Mouse (Mus musculus) kidney, postnatal 0 days (tissue): ENCODE data around the gene Zfp605. TPM values are rescaled to one million over a fixed set of nuclear protein-coding genes. Genes with fewer than 3 reads are reported as not detected.
A peak's percentile ranks its signal among the peaks of the same experiment; 100 is the strongest.

Source experiments
- ATAC-seq: fragments of 200-750 bp; cut with Nextera tagmentation; replicated peaks from 2 replicates; pipeline ENCODE4 v1.8.0; 2017; ENCODE audit warnings: low read depth, moderate number of reproducible peaks, moderate TSS enrichment, moderate library complexity; ENCODE audit not compliant: low FRiP score
- DNase-seq: peaks from one replicate; pipeline ENCODE4 v3.0.0-alpha.2; 2016; ENCODE audit warnings: low spot score
- H3K27ac ChIP-seq: fragments of 300-500 bp; sonication (generic); 2 replicates; pipeline ENCODE4 v1.5.1; 2014; ENCODE audit warnings: mild to moderate bottlenecking
- H3K27me3 ChIP-seq: fragments of 300-500 bp; sonication (generic); 2 replicates; pipeline ENCODE4 v1.6.1; 2014; ENCODE audit warnings: low read length, mixed read lengths; ENCODE audit not compliant: insufficient read depth
- H3K36me3 ChIP-seq: fragments of 300-500 bp; sonication (generic); 2 replicates; pipeline ENCODE4 v1.6.1; 2014; ENCODE audit warnings: low read length, mixed read lengths; ENCODE audit not compliant: insufficient read depth
- H3K4me1 ChIP-seq: fragments of 300-500 bp; sonication (generic); replicated peaks from 2 replicates; pipeline ENCODE4 v1.6.1; 2014; ENCODE audit warnings: antibody characterized with exemption, low read length, mixed read lengths; ENCODE audit not compliant: insufficient read depth
- H3K4me2 ChIP-seq: fragments of 300-500 bp; sonication (generic); 2 replicates; pipeline ENCODE4 v1.6.1; 2014; ENCODE audit warnings: mild to moderate bottlenecking, low read length, moderate library complexity, mixed read lengths
- H3K4me3 ChIP-seq: fragments of 300-500 bp; sonication (generic); replicated peaks from 2 replicates; pipeline ENCODE4 v1.5.1; 2014; ENCODE audit warnings: low read depth, low read length
- H3K9ac ChIP-seq: fragments of 300-500 bp; sonication (generic); 2 replicates; pipeline ENCODE4 v1.6.1; 2014; ENCODE audit warnings: low read depth, low read length
- H3K9me3 ChIP-seq: fragments of 300-500 bp; sonication (generic); replicated peaks from 2 replicates; pipeline ENCODE4 v1.6.1; 2016; ENCODE audit warnings: low read length, inconsistent platforms, mixed read lengths
- CTCF ChIP-seq: IDR thresholded peaks from 2 replicates; pipeline ENCODE4 v1.5.1; 2016; ENCODE audit warnings: antibody characterized with exemption, low read depth, mild to moderate bottlenecking, moderate library complexity
- WGBS: fragments of 180-500 bp; shearing (Covaris S2); extraction: QIAGEN DNeasy Blood & Tissue Kit; methylation state at CpG from one replicate; pipeline ENCODE4 v1.1.7; 2014; 5-methylcytosine and 5-hydroxymethylcytosine counted together
- polyA plus RNA-seq: library from polyadenylated mRNA; unstranded; fragments of >200 nt; fragmentation: Nextera tagmentation; extraction: Ambion mirVana; gene quantifications from 2 replicates; pipeline ENCODE4 v1.2.1, GENCODE M21; 2015

Zfp605 gene
- polyA plus RNA-seq, 1 experiment from 2014 or later: 4.9 TPM

GRCm38 (mm10) chr5:110094847-110095213, 15.1 kb upstream of the Zfp605 start:
- Histone ChIP-seq H3K4me3 (peak overlapping the region; percentile 38), H3K9ac (peak overlapping the region; percentile 50), H3K27me3 (no peaks in the 10 kb centered on the region), H3K9me3 (no peaks in the 10 kb centered on the region), H3K27ac (peak overlapping the region; percentile 60; the same call in 1 of the 2 replicates), H3K36me3 (no peaks in the 10 kb centered on the region), H3K4me2 (peak overlapping the region; percentile 67), H3K4me1 (peaks cover 4% of the 10 kb centered on the region; the same call in 1 of the 2 replicates)
- no peak for TF ChIP-seq CTCF
- no peak; the same call in 1 of the 2 replicates for ATAC-seq
- 0% methylated on average over 4 of the region's 4 CpGs for WGBS
- DNase-seq: no peak

GRCm38 (mm10) chr5:110098991-110099477, 10.9 kb upstream of the Zfp605 start:
- DNase-seq: no peak
- no peaks in the 10 kb centered on the region for H3K9me3 ChIP-seq
- no peak overlapping the region for H3K9ac ChIP-seq
- no peak for ATAC-seq
- H3K27ac ChIP-seq: no peak overlapping the region
- no peak overlapping the region for H3K4me2 ChIP-seq
- H3K4me3 ChIP-seq: no peak overlapping the region
- WGBS: 40% methylated on average over 1 of the region's 1 CpGs
- H3K4me1 ChIP-seq: peaks cover 11% of the 10 kb centered on the region; the same call in 1 of the 2 replicates
- H3K36me3 ChIP-seq: peaks cover 9% of the 10 kb centered on the region
- H3K27me3 ChIP-seq: no peaks in the 10 kb centered on the region
- no peak for TF ChIP-seq CTCF

GRCm38 (mm10) chr5:110099656-110100580, 10.0 kb upstream of the Zfp605 start, which contains the start of gene Plcxd1:
TSS of gene Plcxd1 (plus strand) at chr5:110099969.
- TF ChIP-seq CTCF: peak; percentile 36; the same call in 1 of the 2 replicates
- H3K4me1 ChIP-seq: peaks cover 9% of the 10 kb centered on the region; the same call in 1 of the 2 replicates
- peaks cover 17% of the 10 kb centered on the region for H3K36me3 ChIP-seq
- DNase-seq: no peak
- no peaks in the 10 kb centered on the region for H3K27me3 ChIP-seq
- H3K27ac ChIP-seq: no peak within 1 kb of the TSS
- no peaks in the 10 kb centered on the region for H3K9me3 ChIP-seq
- peak; percentile 7; the same call in 1 of the 2 replicates for ATAC-seq
- no peak within 1 kb of the TSS for H3K9ac ChIP-seq
- peak within 1 kb of the TSS; percentile 22; the same call in 1 of the 2 replicates for H3K4me3 ChIP-seq
- 11% methylated on average over 25 of the region's 25 CpGs for WGBS
- H3K4me2 ChIP-seq: peak within 1 kb of the TSS; percentile 56

- Histone ChIP-seq H3K9me3 (no peaks in the 10 kb centered on the region), H3K9ac (peak overlapping the region; percentile 18; the same call in 1 of the 2 replicates), H3K27me3 (no peaks in the 10 kb centered on the region), H3K4me3 (peak overlapping the region; percentile 22), H3K36me3 (peaks cover 28% of the 10 kb centered on the region), H3K4me2 (peak overlapping the region; percentile 56), H3K4me1 (peaks cover 7% of the 10 kb centered on the region; the same call in 1 of the 2 replicates), H3K27ac (no peak overlapping the region)
- TF ChIP-seq CTCF: no peak
- ATAC-seq: peak; percentile 19
- 2% methylated on average over 36 of the region's 37 CpGs for WGBS
- peak; percentile 25 for DNase-seq
These were observed 8.8 kb upstream of the Zfp605 start for GRCm38 (mm10) chr5:110100921-110101631.

GRCm38 (mm10) chr5:110101716-110102347, 8.1 kb upstream of the Zfp605 start:
- Histone ChIP-seq H3K27me3 (no peaks in the 10 kb centered on the region), H3K4me3 (peak overlapping the region; percentile 22), H3K9me3 (no peaks in the 10 kb centered on the region), H3K9ac (peak overlapping the region; percentile 18; the same call in 1 of the 2 replicates), H3K27ac (no peak overlapping the region), H3K4me2 (peak overlapping the region; percentile 56), H3K36me3 (peaks cover 30% of the 10 kb centered on the region), H3K4me1 (peaks cover 9% of the 10 kb centered on the region; the same call in 1 of the 2 replicates)
- WGBS: 14% methylated on average over 34 of the region's 34 CpGs
- DNase-seq (peak; percentile 44), ATAC-seq (peak; percentile 13; the same call in 1 of the 2 replicates)
- TF ChIP-seq CTCF: no peak
